Mouse (Mus musculus): ENCODE measurements at regions not wholly inside any gene's neighbourhood (a gene's known extent, or its start where the extent isn't known, plus 50 kb on each side); places are given as distances from the start of the nearest gene placed in this dataset.
A peak's percentile ranks its signal among the peaks of the same experiment; 100 is the strongest.

GRCm38 (mm10) chr8:102845362-102845761 lies 59.9 kb upstream of the Cdh11 start:
- no peak for DNase-seq

DNA sequence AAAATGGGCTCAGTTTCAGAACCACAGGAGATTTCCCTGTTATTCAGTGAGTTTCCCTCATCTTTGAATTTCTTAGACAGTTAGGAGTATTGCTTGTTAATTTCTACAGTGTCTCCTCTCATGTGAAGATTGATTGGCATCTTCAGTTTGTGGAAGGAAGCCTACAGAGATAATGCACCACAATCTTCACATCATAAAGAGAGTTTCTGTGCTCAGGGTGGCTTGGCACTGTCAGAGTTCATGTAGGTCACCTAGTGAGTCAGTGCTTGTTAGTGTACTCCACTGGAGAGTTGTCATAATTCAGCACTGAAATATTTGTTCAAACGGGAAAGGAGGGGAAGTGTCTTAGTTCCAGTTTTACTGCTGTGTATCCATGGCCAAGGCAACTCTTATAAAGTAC lies 74.6 kb upstream of the Cdh11 start:
- no peak for DNase-seq

- DNase-seq, result no peak
Measured at GRCm38 (mm10) chr8:102899525-102899924, 114.1 kb upstream of the Cdh11 start.

- DNase-seq, result peak; percentile 11
Measured at GRCm38 (mm10) chr8:102900662-102901061, 115.2 kb upstream of the Cdh11 start.

- DNase-seq, result no peak
Measured at GRCm38 (mm10) chr8:102907444-102907843, 122.0 kb upstream of the Cdh11 start.

DNA sequence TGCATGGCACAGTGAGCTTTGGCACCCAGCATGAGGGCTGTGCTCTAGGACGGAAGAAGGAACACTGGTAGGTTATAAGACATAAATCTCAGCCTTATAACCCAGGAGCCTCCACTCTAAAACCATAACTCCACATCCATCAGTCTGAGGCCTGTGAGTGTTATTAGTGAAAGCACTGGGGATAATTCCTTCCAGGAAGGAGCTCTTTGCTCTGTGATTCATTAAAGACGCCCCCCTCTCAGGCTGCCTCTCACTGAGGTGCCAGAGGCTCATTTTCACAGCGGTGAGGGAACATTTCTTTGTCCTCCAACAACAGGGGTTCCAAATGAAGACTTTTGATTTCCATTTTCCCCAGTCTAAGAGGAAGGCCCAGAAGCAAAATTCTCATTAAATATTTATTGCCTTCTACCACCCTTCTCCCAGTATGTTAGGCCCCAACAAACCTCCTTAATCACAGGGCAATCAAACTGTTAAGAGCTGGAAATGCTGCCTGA lies 145.9 kb upstream of the Cdh11 start:
- no peak for DNase-seq

GRCm38 (mm10) chr8:102938771-102939170 lies 153.3 kb upstream of the Cdh11 start:
- DNase-seq, result no peak

GRCm38 (mm10) chr8:102945546-102945945 lies 160.1 kb upstream of the Cdh11 start:
- DNase-seq, result no peak

DNA sequence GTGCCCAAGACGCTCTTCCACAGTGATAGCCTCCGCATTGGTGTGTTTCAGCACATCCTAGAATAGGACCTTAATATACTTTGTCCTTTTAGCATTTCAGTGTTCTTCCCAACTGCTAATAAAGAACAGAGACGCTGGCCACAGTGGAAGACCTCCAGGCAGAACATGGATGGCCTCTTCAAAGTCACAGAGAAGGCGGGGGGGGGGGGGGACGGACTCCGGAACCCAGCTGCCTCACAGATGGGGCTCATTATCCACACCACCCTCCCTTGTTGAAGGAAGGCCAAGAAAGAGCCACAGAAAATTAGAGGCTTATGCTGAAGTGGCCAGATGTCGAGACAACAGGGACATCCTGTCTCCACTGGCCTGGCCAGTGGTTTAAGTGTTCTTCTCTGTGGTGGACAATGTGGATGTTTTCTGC lies 192.7 kb upstream of the Cdh11 start:
- peak; percentile 19 for DNase-seq

- no peak for DNase-seq
Measured at GRCm38 (mm10) chr8:102983220-102983909, 197.9 kb upstream of the Cdh11 start.

DNA sequence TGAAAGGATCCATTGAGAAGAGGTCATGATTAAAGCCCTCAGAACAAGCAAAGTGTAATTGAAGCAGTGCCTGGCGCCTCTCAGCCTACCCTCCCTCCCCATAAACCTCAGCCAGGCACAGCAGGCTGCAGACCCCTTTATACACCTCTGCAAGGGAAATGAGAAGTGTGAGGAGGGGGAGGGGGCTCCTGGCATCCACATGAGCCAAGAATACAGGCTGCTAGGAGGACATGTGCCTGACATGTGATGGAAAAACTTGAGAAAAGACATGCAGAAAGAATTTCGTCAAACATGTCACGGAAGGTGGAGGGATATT lies 198.4 kb upstream of the Cdh11 start:
- DNase-seq, result no peak

DNA sequence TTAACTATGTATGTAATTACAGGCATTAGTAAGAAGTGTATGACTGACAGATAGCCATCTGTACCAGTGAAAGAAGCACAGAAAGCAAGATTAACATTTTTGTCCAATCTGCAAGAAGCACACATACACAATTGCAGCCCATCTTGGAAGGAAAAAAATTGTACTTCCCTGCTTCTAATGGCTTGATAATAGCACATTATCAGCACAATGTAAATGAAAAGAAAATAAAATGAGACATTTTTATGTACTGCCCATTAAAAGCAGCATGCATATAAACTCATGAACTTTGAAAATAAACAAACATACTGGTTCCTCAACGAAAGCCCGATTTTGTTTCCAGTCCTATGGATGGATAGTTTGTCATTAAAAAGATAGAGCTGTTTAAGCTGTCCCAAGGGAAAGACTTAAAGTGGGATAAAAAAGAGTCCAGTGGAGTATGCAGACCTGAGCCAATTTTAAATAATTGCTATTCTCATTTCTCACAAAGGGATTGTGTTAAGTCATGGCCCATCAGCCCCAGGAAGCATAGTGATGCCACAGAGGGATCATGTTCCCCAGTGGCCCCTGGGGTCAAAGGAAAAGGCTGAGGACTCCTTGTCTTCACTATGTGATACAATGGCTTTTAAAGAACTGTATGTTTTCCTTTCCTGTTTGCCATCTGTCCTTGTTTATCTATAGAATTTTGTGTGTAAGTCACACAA lies 222.0 kb upstream of the Cdh11 start:
- no peak for DNase-seq

GRCm38 (mm10) chr8:103019121-103019520 lies 233.7 kb upstream of the Cdh11 start:
- DNase-seq, result no peak

GRCm38 (mm10) chr8:103023237-103023636 lies 237.8 kb upstream of the Cdh11 start:
- no peak for DNase-seq

- DNase-seq, result no peak
Measured at GRCm38 (mm10) chr8:103031708-103032107, 246.3 kb upstream of the Cdh11 start.

- DNase-seq, result no peak
Measured at GRCm38 (mm10) chr8:103033956-103034355, 248.5 kb upstream of the Cdh11 start.

GRCm38 (mm10) chr8:103072079-103072635 lies 286.7 kb upstream of the Cdh11 start:
- peak; percentile 7 for DNase-seq

GRCm38 (mm10) chr8:103072646-103073045 lies 287.2 kb upstream of the Cdh11 start:
- DNase-seq, result peak; percentile 44

- DNase-seq, result peak; percentile 6
Measured at GRCm38 (mm10) chr8:103078559-103078958, 293.1 kb upstream of the Cdh11 start.

GRCm38 (mm10) chr8:103086956-103087482 lies 301.6 kb upstream of the Cdh11 start:
- no peak for DNase-seq

- no peak for DNase-seq
Measured at GRCm38 (mm10) chr8:103096496-103097092, 311.2 kb upstream of the Cdh11 start.

DNA sequence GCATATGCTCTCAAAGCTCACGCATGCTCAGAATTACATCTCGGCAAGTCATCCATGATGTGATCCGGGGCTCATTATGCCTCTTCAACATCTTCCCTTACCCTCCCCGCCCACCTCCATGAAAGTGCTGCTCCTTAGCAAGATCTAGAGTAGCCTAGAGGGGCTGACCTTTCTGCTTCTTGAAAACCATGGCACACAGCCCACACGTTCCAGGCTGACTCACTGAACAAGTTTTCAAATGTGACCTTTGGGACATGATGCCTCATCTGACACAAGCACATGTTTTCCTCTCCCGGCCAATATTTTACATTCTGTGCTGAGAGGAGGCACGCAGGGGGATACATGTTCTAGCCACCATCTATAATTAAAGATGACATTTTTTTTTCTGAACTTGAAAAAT lies 340.1 kb upstream of the Cdh11 start:
- DNase-seq, result peak; percentile 26

GRCm38 (mm10) chr8:103138136-103138535 lies 352.7 kb upstream of the Cdh11 start:
- no peak for DNase-seq

GRCm38 (mm10) chr8:103144835-103145234 lies 359.4 kb upstream of the Cdh11 start:
- DNase-seq, result no peak

Measured in retina, postnatal 1 day (tissue).